In the genomic region with DNA sequence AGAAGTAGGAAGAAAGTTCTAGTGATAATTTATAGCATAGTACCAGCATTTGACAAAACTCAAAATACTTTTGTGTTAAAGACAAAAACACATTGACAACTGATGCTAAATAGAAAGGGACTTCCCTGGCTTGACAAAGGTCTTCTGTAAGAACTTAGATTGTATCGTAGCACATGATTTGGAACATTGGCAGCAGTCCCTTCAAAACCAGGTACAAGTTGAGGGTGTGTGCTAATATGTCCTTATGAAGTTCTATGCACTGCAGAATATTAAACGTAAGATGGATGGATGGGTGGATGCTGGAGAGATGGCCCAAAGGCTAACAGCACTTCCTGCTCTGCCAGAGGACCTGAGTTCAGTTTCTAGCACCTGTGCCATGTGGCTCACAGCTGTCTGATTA, we compare ENCODE assay signal across 20 mouse cellular contexts.
DNase-seq lines count a peak whose midpoint lies in the region.
"Had no signal": no experiment of that assay in that cellular context is flagged by ENCODE, and none has a peak within 500 bp of the region (broad histone marks: within the 10 kb centered on the region; RNA-seq: fewer than 3 reads in every experiment).

No protein-coding gene starts in this region.

- intact Hi-C loops in heart, postnatal 25 days (cut with DNase I) = no loop called here

- peaks cover 15% of the 10 kb centered on the region; the same call in 1 of the 2 replicates for H3K4me1 ChIP-seq in brown adipose tissue, adult 24 weeks (ENCODE audit: control insufficient read depth, insufficient read depth, insufficient read length, low read length)
- H3K4me1 ChIP-seq: embryonic facial prominence, embryonic 15.5 days had no signal

- H3K27ac ChIP-seq in brown adipose tissue, adult 24 weeks (replicated peaks; ENCODE audit: low read depth, low read length) = peak overlapping the region; percentile 88; the same call in 1 of the 2 replicates
- H3K27ac ChIP-seq: embryonic facial prominence, embryonic 13.5 days; embryonic facial prominence, embryonic 15.5 days; forebrain, embryonic 12.5 days had no signal

- no peak overlapping the region for H3K4me3 ChIP-seq in brown adipose tissue, adult 24 weeks (ENCODE audit: insufficient read depth, low read depth, low read length)
- H3K4me3 ChIP-seq: embryonic facial prominence, embryonic 13.5 days; embryonic facial prominence, embryonic 15.5 days; erythroblast, embryonic 14.5 days; forebrain, embryonic 12.5 days had no signal

- peak; percentile 19 for DNase-seq in heart, adult 11 months
- DNase-seq in heart, postnatal 25 days (ENCODE audit: low spot score) = no peak
- DNase-seq in gonadal fat pad, adult 2 months (ENCODE audit: low read depth) = peak; percentile 74
- DNase-seq in layer of hippocampus, postnatal 14 days (ENCODE audit: low spot score in 2 of 2) = no peak
- DNase-seq: adrenal gland, adult 8-10 months; adrenal gland, postnatal 14 days; adrenal gland, postnatal 36 days; B cell, adult 2 months; cerebellum, adult 11 months; cerebellum, adult 18-20 months; cerebellum, adult 8-10 months; cerebellum, adult 9-11 months; cerebellum, postnatal 14 days; cerebellum, postnatal 36 days; embryo, embryonic 11 days had no signal

Comparison
In these comparisons a context has a peak if more than half of its experiments do, and no peak if none do; other contexts are left out.
1. DNase-seq: peak in heart, adult 11 months (single experiment) and gonadal fat pad, adult 2 months (single experiment); none in heart, postnatal 25 days (single experiment) and layer of hippocampus, postnatal 14 days (0 of 2).